Mouse (Mus musculus) liver, embryonic 16.5 days (tissue): ENCODE measurements around the gene Lrrc8d. TPM values are rescaled to one million over a fixed set of nuclear protein-coding genes. Genes with fewer than 3 reads are reported as not detected.
A peak's percentile ranks its signal among the peaks of the same experiment; 100 is the strongest.

Experiments used
- ATAC-seq: fragments of 200-750 bp; cut with Nextera tagmentation; 2 replicates; pipeline ENCODE4 v1.8.0; 2017; ENCODE audit warnings: low read depth, mild to moderate bottlenecking, moderate number of reproducible peaks, moderate library complexity
- H3K27ac ChIP-seq: fragments of 300-500 bp; sonication (generic); 2 replicates; pipeline ENCODE4 v1.5.1; 2014; ENCODE audit warnings: mild to moderate bottlenecking, low read length
- H3K27me3 ChIP-seq: fragments of 300-500 bp; sonication (generic); 2 replicates; pipeline ENCODE4 v1.6.1; 2014; ENCODE audit warnings: low read depth, low read length, mixed read lengths; ENCODE audit not compliant: control insufficient read depth, insufficient read depth
- H3K36me3 ChIP-seq: fragments of 300-500 bp; sonication (generic); 2 replicates; pipeline ENCODE4 v1.6.1; 2014; ENCODE audit warnings: mild to moderate bottlenecking; ENCODE audit not compliant: control insufficient read depth, insufficient read depth
- H3K4me1 ChIP-seq: fragments of 300-500 bp; sonication (generic); 2 replicates; pipeline ENCODE4 v1.6.1; 2014; ENCODE audit warnings: low read depth, low read length, mixed read lengths; ENCODE audit not compliant: control insufficient read depth
- H3K4me2 ChIP-seq: fragments of 300-500 bp; sonication (generic); 2 replicates; pipeline ENCODE4 v1.6.1; 2014; ENCODE audit warnings: low read depth, low read length, mixed read lengths
- H3K4me3 ChIP-seq: fragments of 300-500 bp; sonication (generic); 2 replicates; pipeline ENCODE4 v1.5.1; 2014; ENCODE audit warnings: low read depth, mild to moderate bottlenecking, low read length
- H3K9ac ChIP-seq: fragments of 300-500 bp; sonication (generic); 2 replicates; pipeline ENCODE4 v1.6.1; 2014; ENCODE audit warnings: low read depth, low read length
- H3K9me3 ChIP-seq: fragments of 300-500 bp; sonication (generic); replicated peaks from 2 replicates; pipeline ENCODE4 v1.6.1; 2016; ENCODE audit warnings: low read length; ENCODE audit not compliant: control insufficient read depth
- WGBS: fragments of 180-500 bp; shearing (Covaris S2); extraction: QIAGEN DNeasy Blood & Tissue Kit; methylation state at CpG from one replicate; pipeline ENCODE4 v1.1.7; 2014; ENCODE audit not compliant: insufficient replicate concordance; 5-methylcytosine and 5-hydroxymethylcytosine counted together
- polyA plus RNA-seq: library from polyadenylated mRNA; unstranded; fragments of >200 nt; fragmentation: Nextera tagmentation; extraction: Ambion mirVana; gene quantifications from 2 replicates; pipeline ENCODE4 v1.2.1, GENCODE M21; 2015

Lrrc8d gene
- polyA plus RNA-seq, 1 experiment from 2014 or later: 8.0 TPM

DNA sequence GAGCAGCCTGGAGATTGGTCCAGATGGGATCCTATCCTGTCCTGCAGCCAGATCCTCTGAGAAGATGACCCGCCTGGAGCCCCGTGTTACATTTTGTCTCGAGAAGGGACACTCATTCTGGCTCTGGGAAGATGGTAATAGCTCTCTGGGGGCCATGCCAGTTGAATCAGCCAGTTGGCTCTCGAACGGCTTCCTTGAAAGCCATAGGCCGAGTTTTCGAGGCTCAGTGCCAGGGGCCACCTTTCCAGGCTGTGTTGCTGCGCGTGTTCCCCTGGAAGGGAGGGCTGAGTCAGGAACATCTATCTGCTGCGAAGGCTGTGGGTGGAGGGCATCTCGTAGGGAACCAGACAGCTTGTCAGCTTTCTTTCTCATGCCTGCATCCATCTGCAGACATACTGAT is 23.0 kb downstream of the Lrrc8d start:
- Histone ChIP-seq H3K27me3 (no peaks in the 10 kb centered on the region), H3K4me2 (no peak overlapping the region), H3K36me3 (no peaks in the 10 kb centered on the region), H3K9me3 (no peaks in the 10 kb centered on the region), H3K4me3 (no peak overlapping the region), H3K4me1 (peaks cover 27% of the 10 kb centered on the region), H3K9ac (no peak overlapping the region), H3K27ac (no peak overlapping the region)
- WGBS: 73% methylated on average over 11 of the region's 11 CpGs
- no peak for ATAC-seq

DNA sequence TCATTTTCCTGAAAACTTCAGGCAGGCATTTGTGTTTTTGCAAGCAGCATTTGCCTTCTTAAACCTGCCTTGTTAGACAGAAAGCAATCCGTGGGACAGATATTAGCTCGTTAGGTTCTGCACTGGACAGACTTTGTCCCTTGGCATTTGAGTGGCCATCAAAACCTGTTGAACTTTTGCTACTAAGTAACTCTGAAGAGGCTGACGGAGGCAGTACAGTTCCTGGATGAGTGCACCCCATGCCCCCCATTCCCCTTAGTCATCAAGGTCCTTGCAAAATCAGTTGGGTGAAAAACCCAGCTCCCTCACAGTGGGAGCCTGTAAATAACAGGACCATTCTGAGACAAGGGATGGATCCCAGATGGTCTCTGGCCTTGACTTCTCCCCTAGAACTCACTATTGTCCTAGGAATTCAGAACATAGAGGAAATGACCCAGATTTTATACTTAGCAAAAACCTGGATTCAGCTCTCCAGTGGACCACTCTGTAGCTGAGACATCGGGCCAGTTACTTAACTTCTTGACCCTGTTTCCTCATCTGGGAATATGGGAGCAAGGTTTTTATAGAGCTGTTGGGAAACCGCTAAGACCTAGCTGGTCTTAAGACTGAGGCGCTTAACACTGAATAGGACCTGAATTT is 30.5 kb downstream of the Lrrc8d start:
- ATAC-seq: no peak
- Histone ChIP-seq H3K4me2 (no peak overlapping the region), H3K27ac (0 out of 2 replicates have a peak overlapping the region, but pooled peaks have one; percentile 17), H3K9me3 (no peaks in the 10 kb centered on the region), H3K4me3 (no peak overlapping the region), H3K4me1 (peaks cover 31% of the 10 kb centered on the region), H3K36me3 (no peaks in the 10 kb centered on the region), H3K27me3 (no peaks in the 10 kb centered on the region), H3K9ac (no peak overlapping the region)
- WGBS: 74% methylated on average over 6 of the region's 6 CpGs

DNA sequence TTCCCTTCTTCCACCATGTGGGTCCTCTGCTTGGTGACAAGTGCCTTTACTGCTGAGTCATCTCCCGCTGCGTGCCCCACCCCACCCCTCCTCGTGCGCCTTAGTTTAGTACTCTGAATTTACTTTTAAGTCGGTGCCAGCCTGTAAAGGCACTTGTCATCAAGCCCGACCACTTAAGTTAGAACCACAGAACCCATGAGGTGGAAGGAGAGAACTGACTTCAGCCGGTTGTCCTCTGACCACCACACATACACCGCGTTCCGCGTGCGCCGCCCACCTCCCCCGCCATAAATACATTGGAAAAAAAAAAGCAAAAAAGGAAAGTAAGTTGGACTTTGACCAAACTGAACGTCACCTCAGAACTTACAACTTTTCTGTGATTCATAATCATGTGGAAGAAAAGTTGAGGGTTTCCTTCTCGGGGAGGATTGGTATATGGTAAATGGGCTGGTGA is 31.4 kb downstream of the Lrrc8d start:
- ATAC-seq: peak; percentile 68
- Histone ChIP-seq H3K4me1 (peaks cover 31% of the 10 kb centered on the region), H3K4me2 (peak overlapping the region; percentile 97), H3K9ac (peak overlapping the region; percentile 75), H3K27me3 (no peaks in the 10 kb centered on the region), H3K4me3 (peak overlapping the region; percentile 78), H3K27ac (peak overlapping the region; percentile 41), H3K36me3 (no peaks in the 10 kb centered on the region), H3K9me3 (no peaks in the 10 kb centered on the region)
- WGBS: 8% methylated on average over 16 of the region's 16 CpGs

DNA sequence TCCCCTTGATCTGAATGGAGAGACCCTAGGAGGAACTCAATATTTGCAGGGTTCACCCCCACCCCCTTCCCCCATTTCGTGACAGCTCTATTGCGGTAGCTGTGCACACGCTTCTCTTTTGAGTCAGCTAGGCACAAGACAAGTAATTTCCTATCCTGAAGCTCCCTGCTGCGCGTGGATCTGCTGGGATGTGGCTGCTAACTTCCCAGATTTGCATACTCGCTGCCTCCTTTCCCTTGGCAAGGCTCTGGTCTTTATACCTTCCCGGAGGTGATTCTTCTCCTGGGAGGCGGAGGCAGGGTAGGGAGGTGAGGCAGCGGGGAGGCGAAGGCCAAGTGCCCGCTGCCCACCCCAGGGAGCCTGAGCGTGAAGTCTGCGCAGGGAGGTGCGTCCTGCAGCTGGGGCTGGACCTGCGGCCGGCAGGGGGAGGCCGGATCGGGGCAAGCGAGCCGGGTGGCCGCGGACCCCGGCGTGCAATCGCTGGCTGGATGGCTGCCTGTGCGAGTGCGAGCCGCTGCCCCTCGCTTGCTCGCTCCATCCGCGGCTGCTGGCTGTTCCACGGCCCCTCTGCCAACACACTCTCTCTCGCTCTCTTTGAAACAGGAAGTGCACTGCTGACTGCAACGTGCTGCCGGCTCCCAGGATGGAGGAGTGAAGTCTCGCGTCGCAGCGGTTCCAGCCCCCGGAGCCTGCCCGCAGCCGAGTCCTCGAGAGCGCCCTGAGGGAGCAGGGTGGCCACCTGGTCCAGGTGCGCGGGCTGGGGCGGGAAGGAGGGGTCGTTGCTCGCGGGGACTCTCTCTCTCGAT is 32.1 kb downstream of the Lrrc8d start:
- Histone ChIP-seq H3K4me3 (peak overlapping the region; percentile 78), H3K9ac (peak overlapping the region; percentile 75), H3K4me2 (peak overlapping the region; percentile 97), H3K27ac (peak overlapping the region; percentile 41), H3K9me3 (no peaks in the 10 kb centered on the region), H3K36me3 (no peaks in the 10 kb centered on the region), H3K27me3 (no peaks in the 10 kb centered on the region), H3K4me1 (peaks cover 35% of the 10 kb centered on the region)
- under 1% methylated on average over 52 of the region's 52 CpGs for WGBS
- peak; percentile 71 for ATAC-seq

DNA sequence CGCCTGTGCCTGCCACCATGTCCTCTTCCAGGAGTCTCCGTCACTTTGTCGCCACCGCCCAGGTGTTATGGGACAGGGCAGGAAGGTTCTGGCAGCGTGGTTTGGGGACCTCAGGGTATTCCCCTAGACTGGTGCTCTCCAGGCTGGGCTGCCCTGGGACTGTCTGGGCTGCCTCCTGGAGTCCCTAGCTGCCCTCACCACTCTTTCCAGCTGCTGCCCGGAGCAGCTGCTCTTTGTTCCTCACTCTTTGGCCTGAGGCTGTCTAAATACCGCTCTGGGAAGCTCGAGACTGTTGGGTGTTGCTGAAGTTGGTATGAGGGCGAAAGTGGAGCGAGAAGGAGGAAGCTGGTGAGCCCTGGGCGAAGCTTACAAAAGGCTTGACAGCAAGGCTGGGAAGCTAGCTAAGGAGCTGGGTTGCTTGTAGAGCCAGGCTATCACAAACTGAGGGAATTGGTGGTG is 32.7 kb downstream of the Lrrc8d start:
- peak overlapping the region; percentile 97 for H3K4me2 ChIP-seq
- H3K9me3 ChIP-seq: no peaks in the 10 kb centered on the region

DNA sequence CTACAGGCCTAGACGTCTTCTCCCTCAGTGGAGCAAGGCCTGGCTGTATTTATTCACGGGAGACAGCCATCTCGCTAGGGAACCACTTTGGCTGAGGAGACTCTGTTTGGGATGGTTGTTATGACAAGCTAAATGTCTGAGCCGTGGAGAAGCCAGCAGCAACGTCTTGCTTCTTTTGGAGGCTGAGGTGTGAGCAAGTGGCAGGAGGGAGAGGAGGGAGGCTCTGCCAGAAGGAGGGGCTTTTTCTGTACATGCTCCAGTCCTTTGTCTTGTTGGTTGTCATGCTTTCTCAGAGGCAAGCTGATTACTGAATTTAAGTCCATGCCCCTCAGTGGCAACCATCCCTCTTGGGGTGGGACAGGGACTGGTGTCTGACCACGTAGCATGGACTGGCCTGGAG is 33.5 kb downstream of the Lrrc8d start:
- Histone ChIP-seq H3K4me1 (peaks cover 46% of the 10 kb centered on the region), H3K4me2 (peak overlapping the region; percentile 97; the same call in 1 of the 2 replicates), H3K9ac (no peak overlapping the region), H3K9me3 (no peaks in the 10 kb centered on the region), H3K4me3 (no peak overlapping the region), H3K27me3 (no peaks in the 10 kb centered on the region), H3K36me3 (no peaks in the 10 kb centered on the region), H3K27ac (no peak overlapping the region)
- no peak for ATAC-seq
- WGBS: 61% methylated on average over 6 of the region's 6 CpGs

More for the DNA sequence above, 32.7 kb downstream of the Lrrc8d start:
- Histone ChIP-seq H3K4me1 (peaks cover 41% of the 10 kb centered on the region), H3K36me3 (no peaks in the 10 kb centered on the region), H3K4me3 (peak overlapping the region; percentile 78), H3K27me3 (no peaks in the 10 kb centered on the region), H3K9ac (peak overlapping the region; percentile 75), H3K27ac (0 out of 2 replicates have a peak overlapping the region, but pooled peaks have one; percentile 41)
- WGBS: 10% methylated on average over 11 of the region's 11 CpGs
- peak; percentile 33 for ATAC-seq

DNA sequence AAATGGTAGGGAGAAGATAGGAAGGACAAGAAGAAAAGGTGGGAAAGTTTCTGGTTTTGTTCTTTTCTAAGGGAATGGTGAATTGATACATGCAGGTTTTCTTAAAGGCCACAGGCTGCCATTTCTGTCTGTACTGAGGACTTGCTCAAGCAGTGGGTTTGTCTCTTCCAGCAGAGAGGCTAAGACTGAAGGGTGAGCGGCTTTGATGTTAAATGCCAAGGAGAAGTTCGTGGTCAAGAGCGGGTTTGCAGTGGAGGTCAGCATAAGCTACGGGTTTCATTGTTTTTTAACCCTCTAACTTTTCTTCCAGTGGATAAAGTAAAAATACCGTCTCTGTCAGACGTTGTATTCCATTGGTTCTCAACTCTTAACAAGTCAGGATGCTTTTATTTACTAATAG is 36.6 kb downstream of the Lrrc8d start:
- H3K4me1 ChIP-seq: peaks cover 33% of the 10 kb centered on the region
- no peak overlapping the region for H3K4me3 ChIP-seq
- no peak overlapping the region for H3K4me2 ChIP-seq
- WGBS: 71% methylated on average over 6 of the region's 6 CpGs
- no peaks in the 10 kb centered on the region for H3K9me3 ChIP-seq
- no peaks in the 10 kb centered on the region for H3K27me3 ChIP-seq
- H3K27ac ChIP-seq: no peak overlapping the region
- no peaks in the 10 kb centered on the region for H3K36me3 ChIP-seq
- no peak for ATAC-seq
- H3K9ac ChIP-seq: no peak overlapping the region

DNA sequence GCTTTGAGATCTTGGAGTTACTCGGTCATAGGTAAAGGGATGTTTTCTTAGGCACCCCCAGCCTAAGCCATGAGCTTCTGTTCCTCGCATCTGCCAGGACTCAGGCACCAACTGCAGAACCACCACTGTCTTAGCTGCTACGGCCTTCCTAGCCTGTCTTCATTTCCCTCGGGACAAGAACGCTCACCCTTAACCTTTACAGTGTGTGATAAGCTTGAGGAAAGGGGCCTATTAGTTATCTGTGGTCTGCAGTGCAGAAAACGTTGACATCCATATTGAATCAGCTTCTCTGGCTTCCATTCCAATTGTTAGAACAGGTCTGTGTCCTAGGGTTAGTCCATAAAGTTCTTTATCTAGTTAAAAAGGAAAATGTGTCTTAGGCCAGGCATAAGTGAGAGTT is 37.4 kb downstream of the Lrrc8d start:
- Histone ChIP-seq H3K4me1 (peaks cover 28% of the 10 kb centered on the region), H3K9me3 (no peaks in the 10 kb centered on the region), H3K4me3 (no peak overlapping the region), H3K9ac (no peak overlapping the region), H3K36me3 (no peaks in the 10 kb centered on the region), H3K27me3 (no peaks in the 10 kb centered on the region), H3K4me2 (no peak overlapping the region), H3K27ac (peak overlapping the region; percentile 17; the same call in 1 of the 2 replicates)
- 25% methylated on average over 6 of the region's 6 CpGs for WGBS
- ATAC-seq: peak; percentile 58

DNA sequence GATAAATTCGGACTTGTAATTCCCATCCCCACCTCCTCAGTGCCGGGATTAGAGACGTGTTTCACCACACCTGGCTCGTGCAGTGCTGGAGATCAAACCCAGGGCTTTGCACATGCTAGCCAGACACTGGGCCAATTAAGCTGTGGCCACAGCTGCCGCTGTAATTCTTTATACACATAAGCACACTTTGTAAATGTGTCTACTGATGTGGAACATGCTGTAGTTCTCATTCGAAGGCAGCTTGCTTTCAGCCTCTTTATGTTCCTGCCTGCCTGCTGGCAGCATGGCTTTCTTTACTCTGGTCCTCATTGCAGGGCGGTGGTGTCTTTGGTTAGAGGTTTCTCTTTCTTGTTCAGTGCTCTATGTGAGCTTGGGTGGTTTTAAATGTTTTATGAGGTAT is 40.7 kb downstream of the Lrrc8d start:
- 75% methylated on average over 7 of the region's 7 CpGs for WGBS
- Histone ChIP-seq H3K4me1 (peaks cover 30% of the 10 kb centered on the region), H3K9me3 (no peaks in the 10 kb centered on the region), H3K4me2 (no peak overlapping the region), H3K36me3 (no peaks in the 10 kb centered on the region), H3K27ac (no peak overlapping the region), H3K4me3 (no peak overlapping the region), H3K9ac (no peak overlapping the region), H3K27me3 (no peaks in the 10 kb centered on the region)
- no peak for ATAC-seq
